Comparison of ENCODE assay signal across 12 mouse cellular contexts in the genomic region with DNA sequence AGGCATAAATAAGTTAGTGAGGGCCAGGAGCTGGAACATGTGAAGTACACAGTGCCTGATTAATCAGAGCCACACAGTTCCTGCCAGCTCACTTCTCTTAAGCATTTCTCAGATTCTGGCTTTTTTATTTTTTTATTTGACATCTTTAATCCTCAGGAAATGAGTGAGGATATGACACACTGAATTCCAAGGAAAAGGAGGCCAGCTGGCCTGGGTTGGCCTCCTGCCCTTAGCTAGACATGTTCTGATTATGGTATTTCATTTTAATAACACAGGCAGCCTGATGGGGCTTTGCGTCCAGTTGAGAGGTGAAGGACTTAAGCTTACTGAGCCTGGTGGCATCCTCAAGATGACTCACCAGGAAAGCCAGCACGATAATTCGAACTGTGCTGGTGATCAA. TPM values are rescaled to one million over a fixed set of nuclear protein-coding genes. Genes with fewer than 3 reads are reported as not detected.
DNase-seq lines count a peak whose midpoint lies in the region; ATAC-seq and TF ChIP-seq lines count a peak whose summit lies in the region.
"Had no signal": no experiment of that assay in that cellular context is flagged by ENCODE, and none has a peak within 500 bp of the region (broad histone marks: within the 10 kb centered on the region; RNA-seq: fewer than 3 reads in every experiment).

No protein-coding gene starts in this region.

- TF ChIP-seq EP300 in liver, postnatal 0 days (IDR thresholded peaks at IDR 0.05; ENCODE audit: low read depth): peak; percentile 41; the same call in 1 of the 2 replicates

- 63% methylated on average over 3 of the region's 3 CpGs for WGBS in heart, embryonic 11.5 days (ENCODE audit: insufficient replicate concordance)
- 70% methylated on average over 3 of the region's 3 CpGs for WGBS in liver, postnatal 0 days (ENCODE audit: insufficient replicate concordance)
- WGBS in hindbrain, embryonic 13.5 days: 85% methylated on average over 3 of the region's 3 CpGs

- H3K27me3 ChIP-seq in heart, embryonic 11.5 days (ENCODE audit: control insufficient read depth, insufficient read depth, low read length): no peaks in the 10 kb centered on the region
- H3K27me3 ChIP-seq in liver, postnatal 0 days (ENCODE audit: insufficient read depth, low read length): no peaks in the 10 kb centered on the region
- no peaks in the 10 kb centered on the region for H3K27me3 ChIP-seq in hindbrain, embryonic 13.5 days
- H3K27me3 ChIP-seq: forebrain, embryonic 15.5 days; neural tube, embryonic 13.5 days had no signal

- no peak overlapping the region for H3K4me3 ChIP-seq in heart, embryonic 11.5 days (ENCODE audit: low read depth, low read length)
- H3K4me3 ChIP-seq in liver, postnatal 0 days (ENCODE audit: low read depth, low read length): no peak overlapping the region
- H3K4me3 ChIP-seq in hindbrain, embryonic 13.5 days: no peak overlapping the region
- H3K4me3 ChIP-seq: forebrain, embryonic 15.5 days; left cerebral cortex, adult 2 months; neural tube, embryonic 13.5 days had no signal

- H3K4me1 ChIP-seq in heart, embryonic 11.5 days (ENCODE audit: control insufficient read depth, insufficient read depth, low read length): no peaks in the 10 kb centered on the region
- H3K4me1 ChIP-seq in liver, postnatal 0 days (ENCODE audit: insufficient read depth): no peaks in the 10 kb centered on the region
- H3K4me1 ChIP-seq in hindbrain, embryonic 13.5 days (replicated peaks): no peaks in the 10 kb centered on the region
- H3K4me1 ChIP-seq: forebrain, embryonic 15.5 days; neural tube, embryonic 13.5 days had no signal

- no peak for ATAC-seq in heart, embryonic 11.5 days (replicated peaks; ENCODE audit: insufficient number of reproducible peaks, low FRiP score, low TSS enrichment)
- peak; percentile 74 for ATAC-seq in liver, postnatal 0 days
- no peak for ATAC-seq in hindbrain, embryonic 13.5 days (ENCODE audit: low FRiP score)
- ATAC-seq: forebrain, embryonic 15.5 days had no signal

- no peaks in the 10 kb centered on the region for H3K9me3 ChIP-seq in heart, embryonic 11.5 days (replicated peaks; ENCODE audit: control insufficient read depth, low read length)
- H3K9me3 ChIP-seq in liver, postnatal 0 days (ENCODE audit: low read length): no peaks in the 10 kb centered on the region
- no peaks in the 10 kb centered on the region for H3K9me3 ChIP-seq in hindbrain, embryonic 13.5 days
- H3K9me3 ChIP-seq: forebrain, embryonic 15.5 days; neural tube, embryonic 13.5 days had no signal

- H3K9ac ChIP-seq in heart, embryonic 11.5 days (ENCODE audit: low read depth, low read length): no peak overlapping the region
- no peak overlapping the region for H3K9ac ChIP-seq in liver, postnatal 0 days (replicated peaks)
- H3K9ac ChIP-seq in hindbrain, embryonic 13.5 days: no peak overlapping the region
- H3K9ac ChIP-seq: forebrain, embryonic 15.5 days; neural tube, embryonic 13.5 days had no signal

- DNase-seq in heart, adult 11 months: peak; percentile 95
- DNase-seq in adrenal gland, adult 8-10 months: peak; percentile 67
- peak; percentile 43 to 58 for DNase-seq in heart, adult 9 months (ENCODE audit: low spot score in 2 of 2)
- peak; percentile 29 for DNase-seq in liver, postnatal 0 days
- no peak for DNase-seq in MN1 (ENCODE audit: low spot score)
- DNase-seq in thymus, adult 18-20 months: no peak

- H3K4me2 ChIP-seq in heart, embryonic 11.5 days: no peak overlapping the region
- H3K4me2 ChIP-seq in liver, postnatal 0 days (ENCODE audit: low read depth, low read length): no peak overlapping the region
- no peak overlapping the region for H3K4me2 ChIP-seq in hindbrain, embryonic 13.5 days
- H3K4me2 ChIP-seq: forebrain, embryonic 15.5 days; neural tube, embryonic 13.5 days had no signal

- H3K27ac ChIP-seq in heart, embryonic 11.5 days (ENCODE audit: low read depth, low read length): no peak overlapping the region
- 0 out of 2 replicates have a peak overlapping the region, but pooled peaks have one; percentile 44 for H3K27ac ChIP-seq in liver, postnatal 0 days (ENCODE audit: low read depth)
- H3K27ac ChIP-seq in hindbrain, embryonic 13.5 days: no peak overlapping the region
- H3K27ac ChIP-seq: forebrain, embryonic 15.5 days; left cerebral cortex, adult 2 months; neural tube, embryonic 13.5 days had no signal

- TF ChIP-seq CTCF in liver, postnatal 0 days (IDR thresholded peaks at IDR 0.05; ENCODE audit: low read depth): no peak

- no peaks in the 10 kb centered on the region for H3K36me3 ChIP-seq in heart, embryonic 11.5 days (ENCODE audit: control insufficient read depth, insufficient read depth, low read length)
- 0 out of 2 replicates have a peak, but pooled peaks cover 7% of the 10 kb centered on the region for H3K36me3 ChIP-seq in liver, postnatal 0 days (replicated peaks; ENCODE audit: insufficient read depth, low read length)
- no peaks in the 10 kb centered on the region for H3K36me3 ChIP-seq in hindbrain, embryonic 13.5 days
- H3K36me3 ChIP-seq: forebrain, embryonic 15.5 days; neural tube, embryonic 13.5 days had no signal

RNA-seq across cellular contexts. Expression of a gene that starts 27.6 kb away (rescaled TPM):
- not detected in 2 replicates for polyA plus RNA-seq in heart, embryonic 11.5 days (2014; fragmentation: Nextera tagmentation; extraction: Ambion mirVana)
- not detected for total RNA-seq in adrenal gland, adult 8-10 months (2022)
- not detected in 2 replicates for polyA plus RNA-seq in liver, postnatal 0 days (2015; fragmentation: Nextera tagmentation; extraction: Ambion mirVana)
- polyA plus RNA-seq in hindbrain, embryonic 13.5 days (2015; fragmentation: Nextera tagmentation; extraction: Ambion mirVana): 0.10 and 0.12 TPM in 2 replicates
- total RNA-seq: CH12.LX had no signal

Comparison
In these comparisons a context has a peak if more than half of its experiments do, and no peak if none do; other contexts are left out.
1. DNase-seq: peak in heart, adult 11 months (single experiment), adrenal gland, adult 8-10 months (single experiment), heart, adult 9 months (2 of 2) and liver, postnatal 0 days (single experiment); none in MN1 (single experiment) and thymus, adult 18-20 months (0 of 2).